Mouse (Mus musculus): ENCODE results near the gene Relt. TPM values are rescaled to one million over a fixed set of nuclear protein-coding genes. Genes with fewer than 3 reads are reported as not detected.

Gene Relt
- polyA plus RNA-seq, 1 experiment from 2014 or later = 3.5 TPM

DNA sequence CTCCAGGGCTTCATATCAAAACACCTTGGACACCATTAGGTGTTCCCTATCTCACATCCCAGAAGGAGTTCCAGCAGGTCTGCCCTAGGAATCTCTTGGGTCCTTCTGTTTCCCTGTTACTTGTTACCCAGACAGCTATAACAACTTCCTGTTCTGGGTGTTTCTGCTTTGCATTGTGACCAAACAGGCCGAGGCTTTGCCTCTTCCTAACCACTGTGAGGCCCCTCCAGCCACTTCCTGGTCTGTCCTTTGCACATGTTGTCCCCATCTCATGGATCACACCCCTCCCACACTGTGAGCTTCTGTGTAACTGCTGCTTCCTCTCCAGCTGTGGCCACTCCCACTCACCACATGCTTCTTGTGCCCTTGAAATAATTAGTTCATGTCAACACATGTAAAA is 17.8 kb downstream of the Relt start:
- peak overlapping the region; percentile 53 for H3K27ac ChIP-seq
- no peak overlapping the region for H3K9ac ChIP-seq (replicated peaks)

GRCm38 (mm10) chr7:100845026-100845400 is 18.2 kb downstream of the Relt start:
- Histone ChIP-seq H3K36me3 (peaks cover 21% of the 10 kb centered on the region; the same call in 1 of the 2 replicates), H3K4me2 (no peak overlapping the region), H3K4me3 (replicated peaks) (no peak overlapping the region), H3K27ac (peak overlapping the region; percentile 53), H3K9ac (replicated peaks) (no peak overlapping the region), H3K27me3 (no peaks in the 10 kb centered on the region), H3K4me1 (replicated peaks) (peaks cover 24% of the 10 kb centered on the region), H3K9me3 (no peaks in the 10 kb centered on the region)
- no peak for ATAC-seq (ENCODE audit: insufficient number of reproducible peaks, insufficient read depth, low FRiP score, low TSS enrichment, low read depth)

More for the DNA sequence above, 17.8 kb downstream of the Relt start:
- ATAC-seq (ENCODE audit: insufficient number of reproducible peaks, insufficient read depth, low FRiP score, low TSS enrichment, low read depth) = no peak
- no peak overlapping the region for H3K4me3 ChIP-seq (replicated peaks)
- peaks cover 22% of the 10 kb centered on the region; the same call in 1 of the 2 replicates for H3K36me3 ChIP-seq
- H3K9me3 ChIP-seq = no peaks in the 10 kb centered on the region
- H3K4me1 ChIP-seq (replicated peaks) = peaks cover 24% of the 10 kb centered on the region
- H3K4me2 ChIP-seq = no peak overlapping the region
- WGBS = 14% methylated on average over 1 of the region's 1 CpGs
- H3K27me3 ChIP-seq = no peaks in the 10 kb centered on the region

GRCm38 (mm10) chr7:100844385-100845025 is 18.7 kb downstream of the Relt start:
- Histone ChIP-seq H3K27ac (0 out of 2 replicates have a peak overlapping the region, but pooled peaks have one; percentile 53), H3K27me3 (no peaks in the 10 kb centered on the region), H3K9me3 (no peaks in the 10 kb centered on the region), H3K36me3 (peaks cover 16% of the 10 kb centered on the region; the same call in 1 of the 2 replicates), H3K4me1 (replicated peaks) (peaks cover 24% of the 10 kb centered on the region), H3K4me2 (no peak overlapping the region), H3K9ac (replicated peaks) (no peak overlapping the region), H3K4me3 (replicated peaks) (no peak overlapping the region)
- no peak for ATAC-seq (ENCODE audit: insufficient number of reproducible peaks, insufficient read depth, low FRiP score, low TSS enrichment, low read depth)
- 81% methylated on average over 2 of the region's 2 CpGs for WGBS

GRCm38 (mm10) chr7:100843866-100844265 is 19.4 kb downstream of the Relt start:
- Histone ChIP-seq H3K36me3 (peaks cover 17% of the 10 kb centered on the region; the same call in 1 of the 2 replicates), H3K4me1 (replicated peaks) (peaks cover 24% of the 10 kb centered on the region), H3K4me2 (no peak overlapping the region), H3K4me3 (replicated peaks) (no peak overlapping the region), H3K27ac (no peak overlapping the region), H3K9me3 (no peaks in the 10 kb centered on the region), H3K9ac (replicated peaks) (no peak overlapping the region), H3K27me3 (no peaks in the 10 kb centered on the region)
- ATAC-seq (ENCODE audit: insufficient number of reproducible peaks, insufficient read depth, low FRiP score, low TSS enrichment, low read depth) = no peak
- 90% methylated on average over 2 of the region's 2 CpGs for WGBS

- Histone ChIP-seq H3K4me2 (no peak overlapping the region), H3K9me3 (no peaks in the 10 kb centered on the region), H3K27ac (no peak overlapping the region), H3K4me1 (replicated peaks) (peaks cover 24% of the 10 kb centered on the region), H3K9ac (replicated peaks) (no peak overlapping the region), H3K4me3 (replicated peaks) (no peak overlapping the region), H3K27me3 (no peaks in the 10 kb centered on the region), H3K36me3 (peaks cover 30% of the 10 kb centered on the region)
- WGBS = 93% methylated on average over 5 of the region's 5 CpGs
- no peak for ATAC-seq (ENCODE audit: insufficient number of reproducible peaks, insufficient read depth, low FRiP score, low TSS enrichment, low read depth)
These were observed 21.1 kb downstream of the Relt start for GRCm38 (mm10) chr7:100842175-100842574.

- H3K36me3 ChIP-seq = peaks cover 35% of the 10 kb centered on the region
- no peaks in the 10 kb centered on the region for H3K27me3 ChIP-seq
- peaks cover 20% of the 10 kb centered on the region for H3K4me1 ChIP-seq (replicated peaks)
- no peak overlapping the region for H3K27ac ChIP-seq
- H3K4me3 ChIP-seq (replicated peaks) = no peak overlapping the region
- H3K9me3 ChIP-seq = no peaks in the 10 kb centered on the region
- H3K4me2 ChIP-seq = no peak overlapping the region
- H3K9ac ChIP-seq (replicated peaks) = no peak overlapping the region
- no peak for ATAC-seq (ENCODE audit: insufficient number of reproducible peaks, insufficient read depth, low FRiP score, low TSS enrichment, low read depth)
- 87% methylated on average over 6 of the region's 6 CpGs for WGBS
These were observed 21.6 kb downstream of the Relt start for GRCm38 (mm10) chr7:100841608-100842007.

DNA sequence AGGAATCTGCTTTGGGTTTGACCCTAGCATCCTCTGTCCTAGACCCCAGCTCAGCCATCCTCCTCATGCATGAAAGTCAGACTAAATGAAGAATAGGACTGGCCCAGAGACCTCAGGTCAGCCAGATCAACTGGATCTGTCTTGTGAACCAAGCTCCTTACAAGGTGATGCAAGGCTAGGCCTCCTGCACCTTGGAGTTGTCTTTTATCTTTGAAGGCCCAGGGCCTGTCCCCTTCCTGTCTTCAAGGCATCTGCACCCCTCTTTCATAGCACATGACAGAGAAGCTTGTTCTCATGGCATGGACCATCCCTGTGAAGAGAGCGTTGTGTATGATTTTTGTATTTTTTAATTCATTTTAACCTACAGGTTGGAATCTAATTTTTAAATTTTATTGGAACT is 22.3 kb downstream of the Relt start:
- Histone ChIP-seq H3K4me3 (replicated peaks) (no peak overlapping the region), H3K9ac (replicated peaks) (no peak overlapping the region), H3K4me2 (no peak overlapping the region), H3K36me3 (peaks cover 42% of the 10 kb centered on the region), H3K27ac (no peak overlapping the region), H3K4me1 (replicated peaks) (peaks cover 14% of the 10 kb centered on the region), H3K9me3 (no peaks in the 10 kb centered on the region), H3K27me3 (no peaks in the 10 kb centered on the region)
- no peak for ATAC-seq (ENCODE audit: insufficient number of reproducible peaks, insufficient read depth, low FRiP score, low TSS enrichment, low read depth)
- WGBS = 95% methylated on average over 1 of the region's 1 CpGs

GRCm38 (mm10) chr7:100839632-100840402 is 23.4 kb downstream of the Relt start:
- WGBS = 86% methylated on average over 6 of the region's 6 CpGs
- peaks cover 53% of the 10 kb centered on the region for H3K36me3 ChIP-seq
- H3K4me2 ChIP-seq = no peak overlapping the region
- H3K9me3 ChIP-seq = no peaks in the 10 kb centered on the region
- H3K4me3 ChIP-seq (replicated peaks) = no peak overlapping the region
- ATAC-seq (ENCODE audit: insufficient number of reproducible peaks, insufficient read depth, low FRiP score, low TSS enrichment, low read depth) = no peak
- peaks cover 3% of the 10 kb centered on the region; the same call in 1 of the 2 replicates for H3K4me1 ChIP-seq (replicated peaks)
- H3K27me3 ChIP-seq = no peaks in the 10 kb centered on the region
- H3K27ac ChIP-seq = no peak overlapping the region
- H3K9ac ChIP-seq (replicated peaks) = no peak overlapping the region

DNA sequence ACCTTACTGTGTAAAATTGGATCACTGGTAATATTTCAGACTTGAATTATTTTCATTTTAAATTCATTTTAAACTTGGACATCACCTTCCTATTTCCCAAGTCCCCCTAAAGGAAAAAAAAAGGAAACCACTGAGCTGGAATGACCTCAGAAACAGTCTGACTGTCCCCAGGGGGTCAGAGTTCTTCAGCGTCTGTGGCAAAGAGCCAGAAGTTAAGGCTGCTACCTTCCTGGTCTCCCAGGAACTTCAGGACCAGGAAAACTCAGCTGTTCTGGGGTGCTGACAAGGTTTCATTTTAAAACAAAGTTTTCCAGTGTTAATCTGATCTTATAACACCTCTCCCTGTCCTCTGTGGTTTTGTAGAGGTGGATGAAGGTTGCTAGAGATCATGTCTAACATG is 25.5 kb downstream of the Relt start:
- Histone ChIP-seq H3K27me3 (no peaks in the 10 kb centered on the region), H3K9ac (replicated peaks) (no peak overlapping the region), H3K4me3 (replicated peaks) (no peak overlapping the region), H3K4me1 (replicated peaks) (no peaks in the 10 kb centered on the region; the same call in 1 of the 2 replicates), H3K27ac (no peak overlapping the region), H3K36me3 (peaks cover 74% of the 10 kb centered on the region), H3K4me2 (no peak overlapping the region), H3K9me3 (no peaks in the 10 kb centered on the region)
- no peak for ATAC-seq (ENCODE audit: insufficient number of reproducible peaks, insufficient read depth, low FRiP score, low TSS enrichment, low read depth)
- WGBS = 66% methylated on average over 1 of the region's 1 CpGs

DNA sequence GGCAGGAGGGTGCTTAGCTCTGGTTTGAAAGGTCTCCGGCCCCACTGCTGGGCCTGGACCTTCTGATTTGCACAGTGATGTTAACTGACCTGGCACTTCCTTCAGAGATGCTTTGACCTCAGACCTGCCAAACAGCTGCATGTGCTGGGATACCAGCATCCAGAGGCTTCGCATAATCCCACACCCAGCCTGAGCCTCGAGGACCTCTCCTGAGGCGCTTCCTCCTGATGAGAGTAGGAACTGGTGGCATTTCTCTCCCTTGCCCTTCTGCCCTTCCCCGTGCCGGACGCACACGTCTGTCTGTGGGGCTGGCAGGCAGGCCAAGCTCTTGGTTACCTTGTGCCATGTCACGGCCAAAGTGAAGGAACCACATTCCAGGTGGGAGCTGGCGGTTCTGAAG is 26.6 kb downstream of the Relt start:
- Histone ChIP-seq H3K27ac (no peak overlapping the region; the same call in 1 of the 2 replicates), H3K4me1 (replicated peaks) (no peaks in the 10 kb centered on the region; the same call in 1 of the 2 replicates), H3K9ac (replicated peaks) (no peak overlapping the region), H3K27me3 (no peaks in the 10 kb centered on the region), H3K4me2 (no peak overlapping the region), H3K9me3 (no peaks in the 10 kb centered on the region), H3K36me3 (peaks cover 74% of the 10 kb centered on the region), H3K4me3 (replicated peaks) (no peak overlapping the region)
- ATAC-seq (ENCODE audit: insufficient number of reproducible peaks, insufficient read depth, low FRiP score, low TSS enrichment, low read depth) = no peak
- 82% methylated on average over 10 of the region's 10 CpGs for WGBS

GRCm38 (mm10) chr7:100835711-100836110 is 27.5 kb downstream of the Relt start:
- H3K4me2 ChIP-seq = no peak overlapping the region
- H3K36me3 ChIP-seq = peaks cover 76% of the 10 kb centered on the region
- no peaks in the 10 kb centered on the region for H3K27me3 ChIP-seq
- no peak overlapping the region for H3K27ac ChIP-seq
- H3K4me1 ChIP-seq (replicated peaks) = no peaks in the 10 kb centered on the region; the same call in 1 of the 2 replicates
- no peak for ATAC-seq (ENCODE audit: insufficient number of reproducible peaks, insufficient read depth, low FRiP score, low TSS enrichment, low read depth)
- H3K9ac ChIP-seq (replicated peaks) = no peak overlapping the region
- H3K9me3 ChIP-seq = no peaks in the 10 kb centered on the region
- 86% methylated on average over 6 of the region's 6 CpGs for WGBS
- H3K4me3 ChIP-seq (replicated peaks) = no peak overlapping the region
